Mouse (Mus musculus) kidney, adult 2 months (tissue): ENCODE measurements at regions not wholly inside any gene's neighbourhood (a gene's known extent, or its start where the extent isn't known, plus 50 kb on each side); places are given as distances from the start of the nearest gene placed in this dataset.

Experiments used
- CTCF ChIP-seq: fragments of 200-500 bp; conservative IDR thresholded peaks from 2 replicates; pipeline ENCODE4 v1.5.1; 2011; ENCODE audit warnings: low read depth, mild to moderate bottlenecking, control low read depth, low read length, moderate library complexity, mixed read lengths; ENCODE audit not compliant: insufficient read depth, insufficient read length
- POLR2A ChIP-seq: fragments of 200-500 bp; IDR thresholded peaks from one replicate; pipeline ENCODE4 v1.6.1; 2011; ENCODE audit warnings: low read depth, low read length, control low read depth

- TF ChIP-seq CTCF: peak; percentile 22; the same call in 1 of the 2 replicates
- TF ChIP-seq POLR2A: no peak
These were observed 50.6 kb upstream of the Hdhd5 start for GRCm38 (mm10) chr6:120581748-120582147.
